Comparison of ENCODE assay signal across 12 mouse cellular contexts in the genomic region with DNA sequence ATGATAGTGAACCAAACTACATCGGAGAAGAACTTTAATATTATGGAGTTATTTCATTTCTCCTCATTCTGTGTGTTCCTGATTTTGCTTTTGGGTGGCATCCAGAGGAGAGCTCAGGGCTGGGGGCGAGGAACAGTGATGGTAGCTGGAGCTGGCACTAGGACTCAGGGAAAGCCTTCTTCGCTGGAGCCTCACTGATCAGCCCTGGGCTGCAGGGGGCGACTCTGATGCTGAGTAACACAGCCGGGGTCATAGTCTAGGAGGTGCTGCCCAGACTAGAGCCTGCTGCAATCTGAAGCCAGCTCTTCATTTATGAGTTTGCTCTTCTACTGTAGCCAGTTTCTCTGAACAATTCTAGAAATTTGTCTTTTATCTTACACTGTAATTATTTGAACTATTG.
A peak's percentile ranks its signal among the peaks of the same experiment; 100 is the strongest.
DNase-seq lines count a peak whose midpoint lies in the region; ATAC-seq and TF ChIP-seq lines count a peak whose summit lies in the region.
"Had no signal": no experiment of that assay in that cellular context is flagged by ENCODE, and none has a peak within 500 bp of the region (broad histone marks: within the 10 kb centered on the region; RNA-seq: fewer than 3 reads in every experiment).

No protein-coding gene starts in this region.

- no peak for TF ChIP-seq POLR2A in liver, adult 2 months (IDR thresholded peaks at IDR 0.05; ENCODE audit: extremely low read depth, insufficient read depth, low read length)

- TF ChIP-seq CTCF in liver, adult 2 months (IDR thresholded peaks at IDR 0.05; ENCODE audit: low read depth, low read length) = peak; percentile 72

- H3K27ac ChIP-seq in liver, adult 2 months (replicated peaks; ENCODE audit: insufficient read depth, low read depth, low read length) = no peak overlapping the region
- H3K27ac ChIP-seq: lung, embryonic 15.5 days had no signal

- WGBS in liver, adult 2 months = 51% methylated on average over 5 of the region's 5 CpGs

- no peaks in the 10 kb centered on the region for H3K27me3 ChIP-seq in liver, adult 2 months (ENCODE audit: control insufficient read depth, insufficient read depth, low read length)
- H3K27me3 ChIP-seq: lung, embryonic 15.5 days had no signal

- no peak overlapping the region for H3K4me3 ChIP-seq in liver, adult 2 months (ENCODE audit: insufficient read depth, low read depth, low read length)
- H3K4me3 ChIP-seq: lung, embryonic 15.5 days had no signal

- no peaks in the 10 kb centered on the region for H3K79me2 ChIP-seq in liver, adult 2 months (ENCODE audit: control insufficient read depth, insufficient read depth, low read length)

- H3K9ac ChIP-seq in liver, adult 2 months (ENCODE audit: low read depth, low read length) = no peak overlapping the region
- H3K9ac ChIP-seq: lung, embryonic 15.5 days had no signal

- intact Hi-C loops in left cerebral cortex, postnatal 10 days (cut with DNase I) = no loop called here
- intact Hi-C loops in left cerebral cortex, postnatal 4 days (cut with DNase I) = no loop called here

- peaks cover 12% of the 10 kb centered on the region for H3K4me1 ChIP-seq in liver, adult 2 months (ENCODE audit: control insufficient read depth, insufficient read depth, low read length)

- DNase-seq in CD4-positive, CD25-positive, alpha-beta regulatory T cell, adult 2 months (ENCODE audit: low read depth, low spot score) = peak; percentile 10
- DNase-seq in liver, adult 2 months (ENCODE audit: extremely low read depth, low read depth, low spot score) = peak; percentile 60
- no peak for DNase-seq in liver
- peak; percentile 32 for DNase-seq in NIH3T3 (ENCODE audit: low read depth)
- DNase-seq in lung, postnatal 25 days (ENCODE audit: low spot score) = peak; percentile 12
- no peak for DNase-seq in left cerebral cortex, postnatal 10 days (ENCODE audit: extremely low spot score in 1 of 2, low spot score in 2 of 2)
- DNase-seq in left cerebral cortex, postnatal 4 days = no peak
- DNase-seq: adrenal gland, postnatal 25 days; cerebellum, adult 18-20 months; embryo, embryonic 11 days had no signal

- peaks cover 14% of the 10 kb centered on the region for H3K36me3 ChIP-seq in liver, adult 2 months (ENCODE audit: control insufficient read depth, insufficient read depth, low read length)

- ATAC-seq in CD4-positive, CD25-positive, alpha-beta regulatory T cell, adult 4 months = no peak

Comparison
In these comparisons a context has a peak if more than half of its experiments do, and no peak if none do; other contexts are left out.
1. DNase-seq: peak in CD4-positive, CD25-positive, alpha-beta regulatory T cell, adult 2 months (single experiment), liver, adult 2 months (single experiment), NIH3T3 (single experiment) and lung, postnatal 25 days (single experiment); none in liver (single experiment), left cerebral cortex, postnatal 10 days (0 of 2) and left cerebral cortex, postnatal 4 days (single experiment).